Mouse (Mus musculus): ENCODE measurements at regions not wholly inside any gene's neighbourhood (a gene's known extent, or its start where the extent isn't known, plus 50 kb on each side); places are given as distances from the start of the nearest gene placed in this dataset.

- no peak for DNase-seq (ENCODE audit: low spot score in 2 of 2)
- intact Hi-C loops (cut with DNase I), result no loop called here
These were observed 649.3 kb upstream of the Arrdc4 start for GRCm38 (mm10) chr7:69398299-69398698.

DNA sequence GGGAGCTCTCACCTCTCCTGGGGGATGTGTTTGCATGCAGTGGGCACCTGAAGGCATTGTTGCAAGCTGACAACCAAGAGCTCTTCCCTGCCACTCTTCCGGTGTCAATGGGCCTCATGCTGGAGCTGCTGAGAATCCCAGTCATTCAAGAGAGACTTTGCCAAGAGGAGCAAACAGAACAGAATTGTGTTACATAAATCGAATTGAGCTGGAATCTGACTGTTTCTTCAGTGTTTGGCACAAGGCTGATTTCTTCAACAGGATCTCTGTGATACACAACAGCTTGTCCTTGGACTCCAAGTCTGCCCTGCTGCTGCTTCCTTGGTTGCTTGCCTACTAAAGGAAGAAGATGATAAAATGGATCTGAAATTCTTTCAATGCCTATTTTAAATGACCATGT, 647.8 kb upstream of the Arrdc4 start:
- DNase-seq (ENCODE audit: low spot score in 2 of 2), result peak in 1 of 2 experiments; percentile 8

More for the DNA sequence above, 647.8 kb upstream of the Arrdc4 start:
- intact Hi-C loops (cut with DNase I), result no loop called here

Data from left cerebral cortex, postnatal 14 days (tissue).